Mouse (Mus musculus) embryonic facial prominence, embryonic 14.5 days (tissue): ENCODE results near the gene Manf. TPM values are rescaled to one million over a fixed set of nuclear protein-coding genes. Genes with fewer than 3 reads are reported as not detected.

Experiments
- ATAC-seq: fragments of 200-750 bp; cut with Nextera tagmentation; 2 replicates; pipeline ENCODE4 v1.8.0; 2017; ENCODE audit warnings: low read depth, moderate number of reproducible peaks, moderate TSS enrichment
- DNase-seq: peaks from one replicate; pipeline ENCODE4 v3.0.0-alpha.2; 2015; ENCODE audit warnings: low spot score
- H3K27ac ChIP-seq: fragments of 300-500 bp; sonication (generic); replicated peaks from 2 replicates; pipeline ENCODE4 v1.5.1; 2014; ENCODE audit warnings: low read depth, mild to moderate bottlenecking, low read length, moderate library complexity
- H3K27me3 ChIP-seq: fragments of 300-500 bp; sonication (generic); replicated peaks from 2 replicates; pipeline ENCODE4 v1.6.1; 2014; ENCODE audit warnings: low read length; ENCODE audit not compliant: control insufficient read depth, insufficient read depth
- H3K36me3 ChIP-seq: fragments of 300-500 bp; sonication (generic); 2 replicates; pipeline ENCODE4 v1.6.1; 2014; ENCODE audit warnings: low read length, mixed read lengths; ENCODE audit not compliant: control insufficient read depth, insufficient read depth
- H3K4me1 ChIP-seq: fragments of 300-500 bp; sonication (generic); 2 replicates; pipeline ENCODE4 v1.6.1; 2014; ENCODE audit warnings: antibody characterized with exemption, low read length; ENCODE audit not compliant: control insufficient read depth, insufficient read depth
- H3K4me2 ChIP-seq: fragments of 300-500 bp; sonication (generic); 2 replicates; pipeline ENCODE4 v1.6.1; 2014; ENCODE audit warnings: low read depth, mild to moderate bottlenecking, low read length, moderate library complexity, mixed read lengths
- H3K4me3 ChIP-seq: fragments of 300-500 bp; sonication (generic); 2 replicates; pipeline ENCODE4 v1.5.1; 2014; ENCODE audit warnings: low read depth, mild to moderate bottlenecking, low read length
- H3K9ac ChIP-seq: fragments of 300-500 bp; sonication (generic); 2 replicates; pipeline ENCODE4 v1.6.1; 2014; ENCODE audit warnings: low read depth, mild to moderate bottlenecking, low read length, moderate library complexity, mixed read lengths
- H3K9me3 ChIP-seq: fragments of 300-500 bp; sonication (generic); 2 replicates; pipeline ENCODE4 v1.6.1; 2016; ENCODE audit warnings: low read length; ENCODE audit not compliant: control insufficient read depth
- WGBS: fragments of 180-500 bp; shearing (Covaris S2); extraction: QIAGEN DNeasy Blood & Tissue Kit; methylation state at CpG from one replicate; pipeline ENCODE4 v1.1.7; 2014; 5-methylcytosine and 5-hydroxymethylcytosine counted together
- polyA plus RNA-seq: library from polyadenylated mRNA; unstranded; fragments of >200 nt; fragmentation: Nextera tagmentation; extraction: Ambion mirVana; gene quantifications from 2 replicates; pipeline ENCODE4 v1.2.1, GENCODE M21; 2014

Manf gene
- polyA plus RNA-seq, 1 experiment from 2014 or later = 308 TPM

GRCm38 (mm10) chr9:106903099-106903790 is 11.5 kb upstream of the Manf start:
- Histone ChIP-seq H3K4me2 (no peak overlapping the region), H3K27ac (no peak overlapping the region), H3K9me3 (no peaks in the 10 kb centered on the region), H3K36me3 (no peaks in the 10 kb centered on the region), H3K4me1 (no peaks in the 10 kb centered on the region), H3K9ac (no peak overlapping the region), H3K4me3 (no peak overlapping the region), H3K27me3 (no peaks in the 10 kb centered on the region)
- no peak for DNase-seq
- no peak for ATAC-seq
- WGBS = 68% methylated on average over 4 of the region's 4 CpGs

- 85% methylated on average over 7 of the region's 7 CpGs for WGBS
- Histone ChIP-seq H3K9me3 (no peaks in the 10 kb centered on the region), H3K9ac (no peak overlapping the region), H3K27ac (no peak overlapping the region), H3K27me3 (no peaks in the 10 kb centered on the region), H3K36me3 (no peaks in the 10 kb centered on the region), H3K4me2 (no peak overlapping the region), H3K4me1 (no peaks in the 10 kb centered on the region), H3K4me3 (no peak overlapping the region)
- no peak for DNase-seq
- ATAC-seq = no peak
These were observed 9.8 kb upstream of the Manf start for GRCm38 (mm10) chr9:106901596-106901995.

GRCm38 (mm10) chr9:106898901-106899300 is 7.1 kb upstream of the Manf start:
- no peak for DNase-seq
- Histone ChIP-seq H3K9me3 (no peaks in the 10 kb centered on the region), H3K27me3 (no peaks in the 10 kb centered on the region), H3K27ac (no peak overlapping the region), H3K4me3 (no peak overlapping the region), H3K4me1 (no peaks in the 10 kb centered on the region), H3K9ac (no peak overlapping the region), H3K4me2 (no peak overlapping the region), H3K36me3 (no peaks in the 10 kb centered on the region)
- 80% methylated on average over 1 of the region's 1 CpGs for WGBS
- no peak for ATAC-seq

GRCm38 (mm10) chr9:106893327-106893726 is 1.5 kb upstream of the Manf start:
- DNase-seq = no peak
- Histone ChIP-seq H3K9me3 (no peaks in the 10 kb centered on the region), H3K4me1 (peaks cover 13% of the 10 kb centered on the region), H3K9ac (peak overlapping the region; percentile 3; the same call in 1 of the 2 replicates), H3K4me2 (peak overlapping the region; percentile 87; the same call in 1 of the 2 replicates), H3K4me3 (no peak overlapping the region), H3K27ac (no peak overlapping the region), H3K36me3 (peaks cover 25% of the 10 kb centered on the region), H3K27me3 (no peaks in the 10 kb centered on the region)
- WGBS = 57% methylated on average over 3 of the region's 3 CpGs
- ATAC-seq = no peak

- no peaks in the 10 kb centered on the region for H3K27me3 ChIP-seq
These were observed 735 bp upstream of the Manf start for GRCm38 (mm10) chr9:106892552-106892875.

GRCm38 (mm10) chr9:106891341-106891741 is 438 bp downstream of the Manf start:
- under 1% methylated on average over 17 of the region's 17 CpGs for WGBS
- Histone ChIP-seq H3K4me2 (peak overlapping the region; percentile 71), H3K36me3 (peaks cover 32% of the 10 kb centered on the region), H3K9ac (peak overlapping the region; percentile 96), H3K9me3 (no peaks in the 10 kb centered on the region), H3K4me3 (peak overlapping the region; percentile 87), H3K4me1 (peaks cover 17% of the 10 kb centered on the region), H3K27ac (peak overlapping the region; percentile 87), H3K27me3 (no peaks in the 10 kb centered on the region)
- no peak for ATAC-seq
- DNase-seq = peak; percentile 13

More at GRCm38 (mm10) chr9:106892552-106892875, 735 bp upstream of the Manf start:
- peak overlapping the region; percentile 91 for H3K27ac ChIP-seq
- ATAC-seq (no peak), DNase-seq (no peak)
- peaks cover 15% of the 10 kb centered on the region for H3K4me1 ChIP-seq
- peaks cover 31% of the 10 kb centered on the region for H3K36me3 ChIP-seq
- 0% methylated on average over 9 of the region's 9 CpGs for WGBS
- peak overlapping the region; percentile 87 for H3K4me3 ChIP-seq
- peak overlapping the region; percentile 77 for H3K9ac ChIP-seq
- H3K9me3 ChIP-seq = no peaks in the 10 kb centered on the region
- H3K4me2 ChIP-seq = peak overlapping the region; percentile 87

- DNase-seq (no peak), ATAC-seq (no peak)
- H3K27me3 ChIP-seq = no peaks in the 10 kb centered on the region
- 61% methylated on average over 8 of the region's 8 CpGs for WGBS
- peak overlapping the region; percentile 87 for H3K4me3 ChIP-seq
- 0 out of 2 replicates have a peak overlapping the region, but pooled peaks have one; percentile 87 for H3K27ac ChIP-seq
- peaks cover 18% of the 10 kb centered on the region for H3K4me1 ChIP-seq
- peak overlapping the region; percentile 71 for H3K4me2 ChIP-seq
- H3K36me3 ChIP-seq = peaks cover 32% of the 10 kb centered on the region
- no peaks in the 10 kb centered on the region for H3K9me3 ChIP-seq
- H3K9ac ChIP-seq = peak overlapping the region; percentile 96
These were observed 1.1 kb downstream of the Manf start for GRCm38 (mm10) chr9:106890496-106891240.

GRCm38 (mm10) chr9:106889321-106889720 is 2.5 kb downstream of the Manf start:
- no peak overlapping the region for H3K9ac ChIP-seq
- H3K4me1 ChIP-seq = peaks cover 31% of the 10 kb centered on the region

More at GRCm38 (mm10) chr9:106889321-106889720, 2.5 kb downstream of the Manf start:
- Histone ChIP-seq H3K27me3 (no peaks in the 10 kb centered on the region), H3K9me3 (no peaks in the 10 kb centered on the region), H3K4me3 (no peak overlapping the region), H3K4me2 (no peak overlapping the region), H3K36me3 (peaks cover 39% of the 10 kb centered on the region), H3K27ac (no peak overlapping the region)
- DNase-seq (no peak), ATAC-seq (no peak)
- WGBS = 84% methylated on average over 9 of the region's 9 CpGs
